Mouse (Mus musculus) midbrain, embryonic 10.5 days (tissue): ENCODE data around the gene Esrra. TPM values are rescaled to one million over a fixed set of nuclear protein-coding genes. Genes with fewer than 3 reads are reported as not detected.

ENCODE experiments used
- DNase-seq: peaks from one replicate; pipeline ENCODE4 v3.0.0-alpha.2; 2017; ENCODE audit warnings: low spot score
- H3K27ac ChIP-seq: fragments of 300-500 bp; sonication (generic); replicated peaks from 2 replicates; pipeline ENCODE4 v1.5.1; 2016; ENCODE audit warnings: mild to moderate bottlenecking
- H3K27me3 ChIP-seq: fragments of 300-500 bp; sonication (generic); 2 replicates; pipeline ENCODE4 v1.6.1; 2016; ENCODE audit warnings: low read depth, mild to moderate bottlenecking; ENCODE audit not compliant: poor library complexity, severe bottlenecking
- H3K36me3 ChIP-seq: fragments of 300-500 bp; sonication (generic); 2 replicates; pipeline ENCODE4 v1.6.1; 2016; ENCODE audit warnings: mild to moderate bottlenecking, moderate library complexity
- H3K4me1 ChIP-seq: fragments of 300-500 bp; sonication (generic); 2 replicates; pipeline ENCODE4 v1.6.1; 2016
- H3K4me3 ChIP-seq: fragments of 300-500 bp; sonication (generic); 2 replicates; pipeline ENCODE4 v1.5.1; 2016; ENCODE audit warnings: mild to moderate bottlenecking, moderate library complexity
- H3K9me3 ChIP-seq: fragments of 300-500 bp; sonication (generic); replicated peaks from 2 replicates; pipeline ENCODE4 v1.6.1; 2016; ENCODE audit warnings: mild to moderate bottlenecking
- WGBS: fragments of 180-500 bp; shearing (Covaris S2); methylation state at CpG from one replicate; pipeline ENCODE4 v1.1.7; 2016; 5-methylcytosine and 5-hydroxymethylcytosine counted together
- polyA plus RNA-seq: library from polyadenylated mRNA; unstranded; fragments of >200 nt; fragmentation: Nextera tagmentation; extraction: Ambion mirVana; gene quantifications from 2 replicates; pipeline ENCODE4 v1.2.1, GENCODE M21; 2016

Esrra gene
- polyA plus RNA-seq, 1 experiment from 2014 or later: 8.9 TPM

DNA sequence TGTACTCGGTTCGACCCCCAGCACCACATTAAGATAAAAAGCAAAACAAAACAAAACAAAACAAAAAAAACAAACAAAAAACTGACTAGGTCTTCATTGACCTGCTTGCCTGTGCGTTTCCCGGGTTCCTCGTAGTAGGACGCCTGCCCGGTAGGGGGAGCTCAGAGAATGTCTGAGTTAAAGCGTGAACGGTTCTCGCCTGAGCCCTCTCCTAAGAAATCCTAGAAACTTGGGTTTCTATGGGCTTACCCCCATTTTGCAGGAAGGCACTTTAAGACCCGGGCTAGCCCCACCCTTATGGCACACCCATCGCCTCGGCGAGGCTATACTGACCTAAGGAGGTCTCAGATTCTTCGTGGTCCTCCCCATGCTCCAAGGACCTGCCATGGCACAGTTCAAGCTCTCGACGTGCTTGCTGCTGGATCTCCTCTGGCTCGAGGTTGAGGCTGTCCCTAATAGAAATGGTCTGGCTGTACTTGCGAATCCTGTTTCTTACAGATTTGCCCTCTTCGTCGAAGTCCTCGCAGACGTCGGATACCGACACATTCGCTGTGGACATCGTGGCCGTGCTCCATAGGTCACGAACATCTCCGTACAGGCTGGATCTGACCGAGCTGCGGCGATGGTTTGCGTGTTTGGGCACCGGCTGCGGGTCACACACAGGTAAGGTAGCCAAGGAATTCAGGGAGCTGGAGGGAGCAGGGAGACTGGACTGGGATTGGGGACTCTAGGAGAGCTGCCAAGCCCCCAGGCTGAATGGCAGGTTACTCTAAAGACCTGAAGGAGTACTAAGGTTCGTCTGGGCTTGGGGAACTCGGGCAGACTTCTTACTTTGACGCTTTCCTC is 3.1 kb upstream of the Esrra start:
- Histone ChIP-seq H3K36me3 (no peaks in the 10 kb centered on the region), H3K27me3 (peaks cover 77% of the 10 kb centered on the region), H3K4me1 (peaks cover 65% of the 10 kb centered on the region), H3K27ac (no peak overlapping the region), H3K9me3 (no peaks in the 10 kb centered on the region; the same call in 1 of the 2 replicates), H3K4me3 (peak overlapping the region; percentile 24)
- WGBS: 5% methylated on average over 39 of the region's 39 CpGs
- DNase-seq: peak; percentile 77

DNA sequence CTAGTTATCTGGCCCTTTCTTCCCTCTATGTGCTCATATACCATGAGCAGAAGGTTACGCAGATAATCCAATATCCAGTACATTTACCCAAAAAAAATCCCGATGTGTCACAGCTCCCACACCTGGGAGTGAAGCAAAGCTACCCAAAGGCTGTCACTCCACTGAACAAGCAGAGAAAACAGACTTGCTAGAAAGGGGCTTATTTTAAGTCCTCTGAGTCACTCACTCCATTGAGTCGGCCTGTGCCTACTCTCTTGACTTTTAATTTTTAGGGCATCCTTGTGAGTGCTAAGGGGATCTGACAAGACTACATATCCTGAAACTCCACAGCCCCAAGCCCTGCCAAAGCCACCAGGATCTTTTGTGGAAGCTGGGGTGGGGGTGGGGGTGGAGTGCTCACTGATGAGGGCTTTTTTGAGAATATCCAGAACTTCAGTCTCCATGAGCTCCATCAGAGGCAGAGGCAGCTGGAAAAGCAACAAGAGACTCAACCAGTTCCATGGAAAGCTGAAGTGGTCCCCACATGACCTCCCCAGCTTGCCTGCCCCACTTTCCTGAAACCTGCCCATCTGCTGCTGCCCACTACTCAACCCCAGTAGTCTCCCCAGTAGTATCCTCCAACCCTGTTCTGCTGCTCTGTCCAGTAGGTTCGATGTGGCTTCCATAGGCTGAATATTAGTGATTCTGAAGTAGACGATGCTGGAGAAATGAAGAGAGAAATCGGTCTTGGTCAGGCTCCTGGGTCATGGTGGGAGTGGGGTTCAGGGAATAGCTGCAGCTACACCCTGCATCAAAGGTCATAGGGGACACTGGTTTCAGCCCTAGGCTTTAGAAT is 1.5 kb upstream of the Esrra start:
- no peak for DNase-seq
- no peak overlapping the region for H3K27ac ChIP-seq
- H3K4me1 ChIP-seq: peaks cover 66% of the 10 kb centered on the region
- H3K36me3 ChIP-seq: no peaks in the 10 kb centered on the region
- 63% methylated on average over 6 of the region's 6 CpGs for WGBS
- H3K9me3 ChIP-seq: no peaks in the 10 kb centered on the region; the same call in 1 of the 2 replicates
- peaks cover 61% of the 10 kb centered on the region for H3K27me3 ChIP-seq
- H3K4me3 ChIP-seq: peak overlapping the region; percentile 76; the same call in 1 of the 2 replicates

DNA sequence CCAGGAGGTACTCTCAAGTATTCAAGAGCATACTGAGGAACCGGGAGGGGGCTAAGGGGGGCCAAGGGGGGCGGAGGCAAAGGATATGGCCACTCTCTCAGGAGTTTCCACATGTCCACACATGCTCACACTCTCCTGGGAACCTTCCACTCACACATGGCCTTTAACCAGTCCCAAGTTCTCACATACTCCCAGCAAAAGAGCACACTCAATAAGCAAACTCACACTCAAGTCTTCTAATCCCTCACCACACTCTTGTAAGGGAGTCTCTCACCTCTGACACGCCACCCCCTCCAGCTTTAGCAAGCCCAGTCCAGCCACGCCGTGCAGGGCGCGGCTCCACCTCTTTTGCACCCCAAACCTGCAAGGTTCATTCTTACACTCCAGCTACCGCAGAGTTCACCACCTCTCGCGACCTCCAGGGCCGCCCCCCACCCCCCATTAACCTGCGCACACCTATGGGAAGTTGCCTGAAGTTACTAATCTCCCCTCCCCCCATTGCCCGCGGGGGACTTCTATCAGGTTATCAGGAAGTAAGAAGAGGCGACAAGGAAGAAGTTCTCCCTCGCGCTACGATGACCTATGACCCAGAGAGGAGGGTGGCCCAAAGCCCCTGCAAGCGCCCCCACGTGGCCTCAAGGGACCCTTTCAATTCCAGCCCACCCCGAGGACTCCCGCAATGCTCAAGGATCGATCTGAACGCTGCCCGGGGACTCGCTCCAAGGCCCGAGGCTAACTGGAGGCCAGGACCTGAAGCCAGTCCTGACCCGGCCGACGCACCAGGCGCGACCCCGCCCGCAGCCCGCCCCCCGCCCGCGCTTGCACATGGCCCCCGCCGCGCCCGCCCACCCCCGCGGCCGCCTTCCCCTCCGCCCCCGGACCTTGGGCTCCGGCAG is 624 bp downstream of the Esrra start:
- Histone ChIP-seq H3K9me3 (no peaks in the 10 kb centered on the region; the same call in 1 of the 2 replicates), H3K4me1 (peaks cover 46% of the 10 kb centered on the region), H3K4me3 (peak overlapping the region; percentile 76), H3K27me3 (peaks cover 40% of the 10 kb centered on the region), H3K36me3 (no peaks in the 10 kb centered on the region), H3K27ac (peak overlapping the region; percentile 95)
- DNase-seq: no peak
- 2% methylated on average over 41 of the region's 48 CpGs for WGBS

DNA sequence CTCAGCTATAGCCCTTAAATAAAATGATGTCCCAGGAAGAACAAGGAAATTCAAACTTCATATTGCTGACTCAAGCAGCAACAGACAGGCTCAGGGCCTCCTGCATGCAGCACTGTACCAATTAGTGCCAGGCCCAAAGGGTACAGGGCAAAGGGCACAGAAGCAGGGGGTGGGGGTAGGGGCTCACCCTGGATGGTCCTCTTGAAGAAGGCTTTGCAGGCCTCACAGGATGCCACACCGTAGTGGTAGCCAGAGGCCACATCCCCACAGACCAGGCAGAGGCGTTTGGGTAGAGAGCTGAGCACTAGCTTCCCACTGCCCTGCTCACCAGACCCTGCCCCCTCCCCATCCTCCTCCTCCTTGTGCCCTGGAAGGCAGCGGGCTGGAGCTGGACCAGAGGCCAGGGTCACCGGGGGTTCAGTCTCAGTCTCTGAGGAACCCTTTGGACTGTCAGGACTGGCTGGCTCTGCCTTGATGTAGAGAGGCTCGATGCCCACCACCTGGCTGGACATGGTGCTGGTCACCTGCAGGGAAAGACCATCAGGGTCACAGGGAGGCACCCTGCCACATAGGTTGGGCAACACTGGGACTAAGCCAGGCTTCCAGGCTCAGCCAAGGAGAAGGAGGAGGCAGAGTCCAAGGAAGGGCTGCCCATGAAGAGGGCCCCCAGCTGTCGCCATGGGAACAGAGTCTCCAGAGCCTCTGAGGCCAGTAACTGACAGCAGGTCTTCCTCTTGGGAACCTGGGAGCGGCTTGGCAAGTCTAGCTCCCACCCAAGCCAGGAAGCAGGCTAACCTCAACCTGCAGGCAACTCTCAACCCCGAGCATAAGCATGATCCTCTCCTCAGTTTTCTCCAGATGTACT is 1.5 kb downstream of the Esrra start:
- peaks cover 31% of the 10 kb centered on the region for H3K27me3 ChIP-seq
- no peaks in the 10 kb centered on the region for H3K9me3 ChIP-seq
- H3K4me3 ChIP-seq: peak overlapping the region; percentile 76
- peak; percentile 53 for DNase-seq
- no peaks in the 10 kb centered on the region for H3K36me3 ChIP-seq
- peaks cover 37% of the 10 kb centered on the region for H3K4me1 ChIP-seq
- 48% methylated on average over 8 of the region's 8 CpGs for WGBS
- H3K27ac ChIP-seq: peak overlapping the region; percentile 95

DNA sequence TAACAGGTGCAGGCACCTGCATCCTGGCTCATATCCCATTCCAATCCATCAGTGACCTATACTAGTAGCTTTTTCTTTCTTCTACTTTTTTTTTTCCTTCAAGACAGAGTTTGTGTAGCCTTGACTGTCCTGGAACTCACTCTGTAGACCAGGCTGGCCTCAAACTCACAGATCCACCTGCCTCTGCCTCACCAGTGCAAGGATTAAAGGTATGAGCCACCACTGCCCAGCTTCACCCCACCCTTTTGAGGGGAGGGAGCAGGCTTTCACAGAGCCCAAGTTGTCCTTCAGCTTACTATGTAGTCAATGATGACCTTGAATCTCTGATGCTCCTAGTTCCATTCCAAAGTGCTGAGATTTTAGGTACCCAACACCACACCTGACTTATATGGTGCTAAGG is 2.2 kb downstream of the Esrra start:
- Histone ChIP-seq H3K36me3 (no peaks in the 10 kb centered on the region), H3K4me3 (no peak overlapping the region), H3K4me1 (peaks cover 30% of the 10 kb centered on the region), H3K27me3 (peaks cover 24% of the 10 kb centered on the region), H3K9me3 (no peaks in the 10 kb centered on the region), H3K27ac (no peak overlapping the region)
- DNase-seq: no peak

DNA sequence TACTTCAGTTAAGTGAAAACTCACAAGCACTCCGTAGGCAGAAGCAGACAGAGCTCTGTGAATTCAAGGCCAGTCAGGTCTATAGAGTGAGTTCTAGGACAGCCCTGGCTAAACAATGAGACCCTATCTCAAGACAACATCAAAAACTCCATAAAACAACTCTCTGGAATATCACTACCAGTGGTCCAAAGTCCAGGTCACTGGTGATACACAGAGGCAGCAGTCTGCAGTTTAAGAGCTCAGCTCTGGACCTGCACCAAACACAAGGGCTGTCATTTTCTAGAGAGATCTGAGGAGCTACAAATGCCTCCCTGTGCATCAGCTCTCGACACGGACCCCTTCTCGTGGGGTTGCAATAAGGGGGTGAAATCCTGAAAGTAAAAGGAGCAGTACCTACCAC is 3.3 kb downstream of the Esrra start:
- 93% methylated on average over 4 of the region's 4 CpGs for WGBS
- Histone ChIP-seq H3K27me3 (peaks cover 13% of the 10 kb centered on the region), H3K4me3 (no peak overlapping the region), H3K4me1 (peaks cover 30% of the 10 kb centered on the region), H3K9me3 (no peaks in the 10 kb centered on the region), H3K27ac (no peak overlapping the region), H3K36me3 (peaks cover 10% of the 10 kb centered on the region)
- DNase-seq: no peak

DNA sequence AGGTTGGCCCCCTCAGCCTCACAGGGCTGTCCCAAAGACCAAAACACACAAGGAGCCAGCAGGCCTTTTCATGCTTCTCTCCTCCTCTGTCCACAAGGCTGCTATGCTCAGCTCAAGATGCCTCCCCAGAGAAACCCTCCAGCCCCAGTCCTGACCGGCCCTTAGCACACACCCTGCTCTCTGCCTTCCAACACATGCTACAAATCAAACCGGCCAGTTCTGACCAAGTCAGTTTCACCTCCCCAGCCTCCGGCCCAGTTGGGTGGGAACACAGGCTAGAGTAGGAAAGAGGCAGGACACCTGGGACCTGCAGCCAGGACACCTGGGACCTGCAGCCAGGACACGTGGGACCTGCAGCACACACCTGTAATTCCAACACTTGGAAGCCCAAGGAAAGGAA is 5.1 kb downstream of the Esrra start:
- DNase-seq: no peak
- Histone ChIP-seq H3K36me3 (peaks cover 28% of the 10 kb centered on the region), H3K9me3 (no peaks in the 10 kb centered on the region), H3K27ac (no peak overlapping the region), H3K4me1 (peaks cover 23% of the 10 kb centered on the region), H3K27me3 (no peaks in the 10 kb centered on the region), H3K4me3 (no peak overlapping the region)
- WGBS: 82% methylated on average over 4 of the region's 4 CpGs

DNA sequence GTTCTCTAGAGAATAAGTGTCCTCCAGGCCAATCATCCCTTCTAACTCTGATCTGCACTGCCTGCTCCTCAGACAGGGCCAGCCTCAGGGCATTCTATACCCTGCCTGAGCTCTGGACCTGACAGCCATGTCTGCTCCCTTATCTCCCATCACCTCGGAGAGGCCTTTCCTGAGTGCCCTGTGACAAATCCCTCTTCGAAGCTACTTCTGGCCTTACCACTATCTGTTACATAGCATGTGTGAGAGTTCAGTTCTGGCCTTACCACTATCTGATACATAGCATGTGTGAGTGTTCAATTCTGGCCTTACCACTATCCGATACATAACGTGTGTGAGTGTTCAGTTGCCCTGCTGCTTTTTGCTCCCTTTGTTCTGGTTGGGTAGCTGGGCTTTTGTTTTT is 6.3 kb downstream of the Esrra start:
- H3K9me3 ChIP-seq: no peaks in the 10 kb centered on the region
- 84% methylated on average over 4 of the region's 4 CpGs for WGBS
- H3K4me3 ChIP-seq: no peak overlapping the region
- peaks cover 22% of the 10 kb centered on the region for H3K4me1 ChIP-seq
- no peak overlapping the region for H3K27ac ChIP-seq
- no peak for DNase-seq
- H3K27me3 ChIP-seq: no peaks in the 10 kb centered on the region
- H3K36me3 ChIP-seq: peaks cover 34% of the 10 kb centered on the region

DNA sequence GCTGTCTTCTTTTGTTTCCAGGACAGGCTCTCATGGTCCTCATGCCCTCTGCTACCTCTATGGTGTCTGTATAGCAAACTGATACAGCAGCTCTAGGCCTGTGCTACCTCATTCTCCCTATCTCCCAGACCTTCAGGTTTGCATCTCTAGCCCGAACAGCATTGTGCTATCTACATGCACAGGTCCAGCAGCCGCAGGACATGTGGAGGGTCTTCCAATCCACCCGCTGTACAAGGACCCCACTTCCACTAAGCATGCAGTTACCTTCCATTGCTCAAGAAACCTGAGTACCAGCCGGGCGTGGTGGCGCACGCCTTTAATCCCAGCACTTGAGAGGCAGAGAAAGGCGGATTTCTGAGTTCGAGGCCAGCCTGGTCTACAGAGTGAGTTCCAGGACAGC is 7.1 kb downstream of the Esrra start:
- H3K4me3 ChIP-seq: no peak overlapping the region
- 93% methylated on average over 9 of the region's 9 CpGs for WGBS
- no peak for DNase-seq

DNA sequence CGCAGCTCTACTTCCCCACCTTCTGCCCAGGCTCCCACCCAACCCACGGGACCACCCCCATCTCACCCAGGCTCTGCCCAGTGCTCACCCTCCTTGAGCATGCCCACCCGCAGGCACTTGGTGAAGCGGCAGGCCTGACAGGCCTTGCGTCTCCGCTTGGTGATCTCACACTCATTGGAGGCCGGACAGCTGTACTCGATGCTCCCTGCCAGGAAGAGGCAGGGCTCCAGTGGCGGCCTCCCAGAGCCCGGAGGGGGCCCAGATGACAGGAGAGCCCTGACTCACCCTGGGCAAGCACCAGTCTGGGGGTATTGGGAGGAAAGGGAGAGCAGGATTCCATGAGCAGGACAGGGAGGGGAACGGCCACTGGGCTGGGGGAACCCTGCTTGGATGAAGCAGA is 7.6 kb downstream of the Esrra start:
- Histone ChIP-seq H3K27me3 (no peaks in the 10 kb centered on the region), H3K36me3 (peaks cover 34% of the 10 kb centered on the region), H3K4me1 (peaks cover 19% of the 10 kb centered on the region), H3K27ac (no peak overlapping the region), H3K4me3 (no peak overlapping the region), H3K9me3 (no peaks in the 10 kb centered on the region)
- no peak for DNase-seq
- WGBS: 85% methylated on average over 11 of the region's 11 CpGs

More for the DNA sequence above, 7.1 kb downstream of the Esrra start:
- Histone ChIP-seq H3K27ac (no peak overlapping the region), H3K9me3 (no peaks in the 10 kb centered on the region), H3K4me1 (peaks cover 15% of the 10 kb centered on the region), H3K36me3 (peaks cover 34% of the 10 kb centered on the region), H3K27me3 (no peaks in the 10 kb centered on the region)

DNA sequence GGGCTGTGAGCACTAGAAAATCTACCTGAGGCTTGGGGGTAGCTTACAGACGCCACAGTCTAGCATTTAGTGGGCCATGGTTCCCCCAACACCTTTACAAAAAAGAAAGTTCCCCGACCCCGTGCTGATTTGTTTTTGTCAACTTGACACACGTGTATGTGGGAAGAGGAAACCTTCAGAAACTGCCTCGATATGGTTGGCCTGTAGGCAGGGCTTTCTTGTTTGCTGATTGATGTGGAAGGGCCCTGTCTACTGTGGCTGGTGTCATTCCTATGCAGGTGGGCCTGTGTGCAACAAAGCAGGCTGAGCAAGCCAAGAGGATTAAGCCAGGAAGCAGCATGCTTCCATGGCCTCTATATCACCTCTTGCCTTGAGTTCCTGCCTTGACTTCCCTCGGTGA is 8.6 kb downstream of the Esrra start:
- WGBS: 92% methylated on average over 6 of the region's 6 CpGs
- no peak overlapping the region for H3K4me3 ChIP-seq

More for the DNA sequence above, 8.6 kb downstream of the Esrra start:
- no peak for DNase-seq
- Histone ChIP-seq H3K27ac (no peak overlapping the region), H3K4me1 (peaks cover 28% of the 10 kb centered on the region), H3K27me3 (no peaks in the 10 kb centered on the region), H3K9me3 (no peaks in the 10 kb centered on the region), H3K36me3 (peaks cover 34% of the 10 kb centered on the region)
